Mouse (Mus musculus): ENCODE measurements around the gene Map2k2. TPM values are rescaled to one million over a fixed set of nuclear protein-coding genes. Genes with fewer than 3 reads are reported as not detected.
A peak's percentile ranks its signal among the peaks of the same experiment; 100 is the strongest.
"Not testable (repeated sequence)": the region's sequence is repeated elsewhere in the genome, so short reads cannot be mapped to it uniquely, and the experiment has no call there.

Gene Map2k2
- polyA plus RNA-seq, 1 experiment = 192 TPM

- no peak for TF ChIP-seq POLR2A (IDR thresholded peaks at IDR 0.05; ENCODE audit: extremely low read depth, insufficient read depth, low read length)
- TF ChIP-seq CTCF (IDR thresholded peaks at IDR 0.05; ENCODE audit: extremely low read depth, insufficient read depth, low read length) = no peak
- Histone ChIP-seq H3K27ac (ENCODE audit: insufficient read depth, low read length) (no peak overlapping the region), H3K4me3 (ENCODE audit: insufficient read depth, low read length) (peak overlapping the region; percentile 70), H3K4me1 (ENCODE audit: control insufficient read depth, insufficient read depth, low read length) (peaks cover 5% of the 10 kb centered on the region; the same call in 1 of the 2 replicates)
These were observed 72.4 kb downstream of the Map2k2 start for GRCm38 (mm10) chr10:81177958-81178712.

GRCm38 (mm10) chr10:81178927-81179326, 73.2 kb downstream of the Map2k2 start:
- peaks cover 7% of the 10 kb centered on the region for H3K4me1 ChIP-seq (ENCODE audit: control insufficient read depth, insufficient read depth, low read length)
- TF ChIP-seq CTCF (IDR thresholded peaks at IDR 0.05; ENCODE audit: extremely low read depth, insufficient read depth, low read length) (no peak), POLR2A (IDR thresholded peaks at IDR 0.05; ENCODE audit: extremely low read depth, insufficient read depth, low read length) (no peak)
- no peak overlapping the region for H3K4me3 ChIP-seq (ENCODE audit: insufficient read depth, low read length)
- H3K27ac ChIP-seq (ENCODE audit: insufficient read depth, low read length) = no peak overlapping the region

GRCm38 (mm10) chr10:81179451-81180342, 74.0 kb downstream of the Map2k2 start:
- H3K4me1 ChIP-seq (ENCODE audit: control insufficient read depth, insufficient read depth, low read length) = peaks cover 7% of the 10 kb centered on the region
- TF ChIP-seq POLR2A (IDR thresholded peaks at IDR 0.05; ENCODE audit: extremely low read depth, insufficient read depth, low read length) = no peak
- no peak for TF ChIP-seq CTCF (IDR thresholded peaks at IDR 0.05; ENCODE audit: extremely low read depth, insufficient read depth, low read length)
- H3K4me3 ChIP-seq (ENCODE audit: insufficient read depth, low read length) = no peak overlapping the region
- H3K27ac ChIP-seq (ENCODE audit: insufficient read depth, low read length) = no peak overlapping the region

- Histone ChIP-seq H3K4me1 (ENCODE audit: control insufficient read depth, insufficient read depth, low read length) (peaks cover 4% of the 10 kb centered on the region), H3K27ac (ENCODE audit: insufficient read depth, low read length) (no peak overlapping the region), H3K4me3 (ENCODE audit: insufficient read depth, low read length) (no peak overlapping the region)
- TF ChIP-seq POLR2A (IDR thresholded peaks at IDR 0.05; ENCODE audit: extremely low read depth, insufficient read depth, low read length) (no peak), CTCF (IDR thresholded peaks at IDR 0.05; ENCODE audit: extremely low read depth, insufficient read depth, low read length) (no peak)
These were observed 75.2 kb downstream of the Map2k2 start for GRCm38 (mm10) chr10:81180946-81181345.

- H3K4me3 ChIP-seq (ENCODE audit: insufficient read depth, low read length); H3K4me1 ChIP-seq (ENCODE audit: control insufficient read depth, insufficient read depth, low read length); H3K27ac ChIP-seq (ENCODE audit: insufficient read depth, low read length): not testable (repeated sequence)
These were observed 76.1 kb downstream of the Map2k2 start for GRCm38 (mm10) chr10:81181860-81182259.

- Histone ChIP-seq H3K4me3 (ENCODE audit: insufficient read depth, low read length) (peak within 1 kb of the TSS; percentile 45), H3K27ac (ENCODE audit: insufficient read depth, low read length) (peak within 1 kb of the TSS; percentile 33; the same call in 1 of the 2 replicates), H3K4me1 (ENCODE audit: control insufficient read depth, insufficient read depth, low read length) (peaks cover 3% of the 10 kb centered on the region)
- no peak for TF ChIP-seq CTCF (IDR thresholded peaks at IDR 0.05; ENCODE audit: extremely low read depth, insufficient read depth, low read length)
- peak; percentile 88 for TF ChIP-seq POLR2A (IDR thresholded peaks at IDR 0.05; ENCODE audit: extremely low read depth, insufficient read depth, low read length)
These were observed 76.9 kb downstream of the Map2k2 start, which contains the start of gene Dapk3 for GRCm38 (mm10) chr10:81182336-81183333. Gene Dapk3, plus strand, starts transcription at chr10:81183005.

Other genes with a start within 250 kb of the Map2k2 start
- 0.21 and 0.40 TPM in 2 replicates for gene Tmprss9, start 234.1 kb upstream of the Map2k2 start, polyA plus RNA-seq (2012; rRNA removed)
- 207 and 219 TPM in 2 replicates for gene Timm13, start 204.9 kb upstream of the Map2k2 start, polyA plus RNA-seq (2012; rRNA removed)
- 23.6 and 24.5 TPM in 2 replicates for gene Lmnb2, start 187.7 kb upstream of the Map2k2 start, polyA plus RNA-seq (2012; rRNA removed)
- gene Gadd45b, start 175.8 kb upstream of the Map2k2 start, polyA plus RNA-seq (2012; rRNA removed) = 23.9 and 25.6 TPM in 2 replicates
- 77.9 and 152 TPM in 2 replicates for gene Gng7, start 91.0 kb upstream of the Map2k2 start, polyA plus RNA-seq (2012; rRNA removed)
- gene Diras1, start 80.3 kb upstream of the Map2k2 start, polyA plus RNA-seq (2012; rRNA removed) = 83.8 and 85.3 TPM in 2 replicates
- 72.8 and 73.0 TPM in 2 replicates for gene Slc39a3, start 68.5 kb upstream of the Map2k2 start, polyA plus RNA-seq (2012; rRNA removed)
- 222 and 228 TPM in 2 replicates for gene Sgta, start 45.7 kb upstream of the Map2k2 start, polyA plus RNA-seq (2012; rRNA removed)
- gene Thop1, start 35.9 kb upstream of the Map2k2 start, polyA plus RNA-seq (2012; rRNA removed) = 66.2 and 68.5 TPM in 2 replicates
- gene Creb3l3, start 7.0 kb upstream of the Map2k2 start, polyA plus RNA-seq (2012; rRNA removed) = 0.42 TPM in 2 replicates
- gene Zbtb7a, start 29.3 kb downstream of the Map2k2 start, polyA plus RNA-seq (2012; rRNA removed) = 46.9 and 49.9 TPM in 2 replicates
- gene Pias4, start 62.0 kb downstream of the Map2k2 start, polyA plus RNA-seq (2012; rRNA removed) = 21.3 and 22.5 TPM in 2 replicates
- 1,040 and 1,088 TPM in 2 replicates for gene Eef2, start 70.7 kb downstream of the Map2k2 start, polyA plus RNA-seq (2012; rRNA removed)
- gene Dapk3, start 77.1 kb downstream of the Map2k2 start, polyA plus RNA-seq (2012; rRNA removed) = 71.2 and 77.1 TPM in 2 replicates
- gene 4930442H23Rik, start 77.9 kb downstream of the Map2k2 start, polyA plus RNA-seq (2012; rRNA removed) = not detected in 2 replicates
- gene Nmrk2, start 96.1 kb downstream of the Map2k2 start, polyA plus RNA-seq (2012; rRNA removed) = 0.13 and 0.19 TPM in 2 replicates
- gene Atcay, start 124.9 kb downstream of the Map2k2 start, polyA plus RNA-seq (2012; rRNA removed) = 166 and 169 TPM in 2 replicates
- 93.1 and 105 TPM in 2 replicates for gene Zfr2, start 127.2 kb downstream of the Map2k2 start, polyA plus RNA-seq (2012; rRNA removed)
- 475 and 540 TPM in 2 replicates for gene Matk, start 147.0 kb downstream of the Map2k2 start, polyA plus RNA-seq (2012; rRNA removed)
- gene Mrpl54, start 161.0 kb downstream of the Map2k2 start, polyA plus RNA-seq (2012; rRNA removed) = 61.1 and 64.7 TPM in 2 replicates
- 52.1 and 58.2 TPM in 2 replicates for gene Apba3, start 161.0 kb downstream of the Map2k2 start, polyA plus RNA-seq (2012; rRNA removed)
- gene Tjp3, start 185.7 kb downstream of the Map2k2 start, polyA plus RNA-seq (2012; rRNA removed) = 0.15 and 0.17 TPM in 2 replicates
- 414 and 443 TPM in 2 replicates for gene Pip5k1c, start 187.0 kb downstream of the Map2k2 start, polyA plus RNA-seq (2012; rRNA removed)
- gene Cactin, start 215.2 kb downstream of the Map2k2 start, polyA plus RNA-seq (2012; rRNA removed) = 32.2 and 33.0 TPM in 2 replicates
- 2.7 and 2.9 TPM in 2 replicates for gene Tbxa2r, start 222.8 kb downstream of the Map2k2 start, polyA plus RNA-seq (2012; rRNA removed)
- gene Gipc3, start 237.4 kb downstream of the Map2k2 start, polyA plus RNA-seq (2012; rRNA removed) = 1.2 and 1.4 TPM in 2 replicates
- 34.4 and 36.3 TPM in 2 replicates for gene Hmg20b, start 244.6 kb downstream of the Map2k2 start, polyA plus RNA-seq (2012; rRNA removed)